Mouse (Mus musculus): ENCODE measurements at regions not wholly inside any gene's neighbourhood (a gene's known extent, or its start where the extent isn't known, plus 50 kb on each side); places are given as distances from the start of the nearest gene placed in this dataset.

DNA sequence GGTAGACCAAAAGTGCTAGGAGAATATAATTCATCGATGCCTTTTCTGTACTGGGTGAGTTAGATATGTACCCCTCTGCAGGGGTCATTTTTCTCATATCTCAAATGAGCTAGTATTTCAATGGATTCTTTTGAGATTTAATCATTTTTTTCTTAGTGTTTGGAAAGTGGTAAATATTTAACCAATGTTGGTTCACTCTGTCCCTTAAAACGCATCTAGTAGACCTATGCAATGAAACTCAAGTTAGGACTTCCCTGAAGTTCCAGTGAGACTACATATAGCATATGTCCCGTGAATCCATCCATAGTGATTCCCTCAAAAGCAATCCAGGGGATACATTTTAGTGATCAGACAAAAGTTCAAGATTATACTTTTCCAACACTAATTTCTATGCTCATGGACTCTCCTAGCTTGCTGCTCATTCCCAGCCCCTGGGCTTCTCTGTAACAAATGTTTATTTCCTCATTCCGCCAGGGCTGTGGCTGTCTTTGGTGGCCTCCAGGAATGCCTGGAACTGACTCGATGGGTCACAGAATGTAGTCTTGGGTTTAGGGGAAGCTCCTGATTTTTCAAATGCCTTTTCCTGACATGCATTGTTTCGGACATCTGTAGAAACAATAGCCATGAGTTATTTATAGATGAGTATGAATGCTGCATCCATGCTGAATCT, 74.4 kb upstream of the Slco3a1 start:
- no peaks in the 10 kb centered on the region for H3K36me3 ChIP-seq (ENCODE audit: insufficient read depth, low read length)
- no peak overlapping the region for H3K27ac ChIP-seq
- ATAC-seq (no peak), DNase-seq (ENCODE audit: low spot score) (no peak)
- H3K4me1 ChIP-seq (ENCODE audit: insufficient read depth, low read length), result no peaks in the 10 kb centered on the region
- H3K9ac ChIP-seq (replicated peaks; ENCODE audit: low read length), result no peak overlapping the region
- H3K4me3 ChIP-seq (ENCODE audit: low read length), result no peak overlapping the region
- TF ChIP-seq CTCF (IDR thresholded peaks at IDR 0.05; ENCODE audit: low read depth), result no peak
- WGBS, result 82% methylated on average over 6 of the region's 6 CpGs
- no peaks in the 10 kb centered on the region for H3K9me3 ChIP-seq (ENCODE audit: low read length)
- no peak overlapping the region for H3K4me2 ChIP-seq (ENCODE audit: low read depth, low read length)
- H3K27me3 ChIP-seq (ENCODE audit: insufficient read depth, low read length), result no peaks in the 10 kb centered on the region
